20 mouse cellular contexts compared by ENCODE assay signal in genomic region chr9:78439426-78439825, GRCm38 (mm10). TPM values are rescaled to one million over a fixed set of nuclear protein-coding genes. Genes with fewer than 3 reads are reported as not detected.
"Had no signal": no experiment of that assay in that cellular context is flagged by ENCODE, and none has a peak within 500 bp of the region (broad histone marks: within the 10 kb centered on the region; RNA-seq: fewer than 3 reads in every experiment).

No protein-coding gene starts in this region.

- H3K4me3 ChIP-seq: left cerebral cortex, adult 2 months; limb, embryonic 10.5 days; liver, embryonic 12.5 days; megakaryocyte, embryonic 14.5 days; midbrain, embryonic 12.5 days; neural tube, embryonic 15.5 days; stomach, embryonic 15.5 days had no signal

- ATAC-seq: hindbrain, postnatal 0 days; liver, embryonic 12.5 days; midbrain, embryonic 16.5 days had no signal

- H3K4me2 ChIP-seq: liver, embryonic 12.5 days; midbrain, embryonic 12.5 days; neural tube, embryonic 15.5 days; stomach, embryonic 15.5 days had no signal

- DNase-seq: kidney, adult 18-20 months; kidney, postnatal 10 days; kidney, postnatal 4 days; lung, postnatal 14 days; right cerebral cortex, adult 18-20 months; right cerebral cortex, postnatal 25 days; thymus, postnatal 4 days had no signal

- H3K27ac ChIP-seq: hindbrain, postnatal 0 days; left cerebral cortex, adult 2 months; limb, embryonic 10.5 days; liver, embryonic 12.5 days; macrophage; midbrain, embryonic 12.5 days; neural tube, embryonic 15.5 days; stomach, embryonic 15.5 days had no signal

- H3K9me3 ChIP-seq: limb, embryonic 10.5 days; liver, embryonic 12.5 days; megakaryocyte, embryonic 14.5 days; midbrain, embryonic 12.5 days; neural tube, embryonic 15.5 days; stomach, embryonic 15.5 days had no signal

- H3K9ac ChIP-seq: liver, embryonic 12.5 days; midbrain, embryonic 12.5 days; neural tube, embryonic 15.5 days; stomach, embryonic 15.5 days had no signal

- H3K36me3 ChIP-seq: limb, embryonic 10.5 days; liver, embryonic 12.5 days; midbrain, embryonic 12.5 days; neural tube, embryonic 15.5 days; stomach, embryonic 15.5 days had no signal

RNA-seq across cellular contexts. Expression of gene Gm17324, which starts 9.2 kb away (rescaled TPM):
- polyA plus RNA-seq: intestine, embryonic 14.5 days; macrophage; small intestine, adult 2 months had no signal

RNA-seq across cellular contexts. Expression of gene Ddx43, which starts 43.8 kb away (rescaled TPM):
- polyA plus RNA-seq: liver, embryonic 12.5 days; liver, embryonic 16.5 days; macrophage; small intestine, adult 2 months had no signal
